Mouse (Mus musculus) brain, adult 2 months (tissue): ENCODE results near the gene Gabrb1.
A peak's percentile ranks its signal among the peaks of the same experiment; 100 is the strongest.

Source experiments
- DNase-seq: peaks from one replicate; pipeline ENCODE4 v3.0.0; 2011; ENCODE audit warnings: low read depth, low spot score

Gene Gabrb1

GRCm38 (mm10) chr5:72160781-72161485, 503.0 kb downstream of the Gabrb1 start:
- DNase-seq: no peak

- no peak for DNase-seq
Observed at GRCm38 (mm10) chr5:72162855-72163254, 504.9 kb downstream of the Gabrb1 start.

DNA sequence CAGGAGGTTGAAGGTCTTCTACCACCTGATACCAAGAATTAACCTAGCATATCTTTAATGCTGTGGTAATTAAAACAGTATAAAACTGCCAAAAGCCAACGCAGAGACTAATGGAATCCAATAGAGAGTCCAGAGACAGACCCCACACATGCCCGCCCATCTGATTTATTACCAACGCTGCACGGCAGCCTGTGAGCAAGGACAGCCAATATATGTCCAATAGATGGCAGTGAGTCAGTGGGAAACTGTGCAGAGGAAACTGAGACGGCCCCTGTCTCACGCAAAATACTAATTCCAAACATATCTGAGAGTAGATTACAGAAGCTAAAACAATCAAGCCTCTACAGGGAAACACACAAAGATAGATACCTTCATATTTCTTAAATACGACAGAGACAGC, 506.5 kb downstream of the Gabrb1 start:
- DNase-seq: no peak

GRCm38 (mm10) chr5:72167594-72168284, 509.8 kb downstream of the Gabrb1 start, which contains the start of gene Commd8:
Gene Commd8, minus strand, starts transcription at chr5:72168189.
- peak; percentile 95 for DNase-seq

DNA sequence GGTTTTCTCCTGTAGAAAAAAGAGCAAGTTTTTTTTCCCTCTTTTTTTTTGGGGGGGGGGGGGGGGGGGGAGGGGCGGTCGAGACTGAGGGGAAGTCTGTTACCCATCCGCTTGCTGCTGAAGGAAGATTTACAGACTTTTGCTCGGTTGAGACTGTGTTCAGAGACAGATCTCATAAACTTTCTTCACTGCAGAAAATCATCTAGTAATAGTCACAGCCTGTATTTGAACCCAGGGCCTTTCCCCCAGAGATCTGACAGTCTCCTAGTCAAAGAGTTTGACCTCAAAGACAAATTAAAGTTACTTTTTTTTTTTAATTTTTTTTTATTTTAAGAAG, 510.3 kb downstream of the Gabrb1 start:
- no peak for DNase-seq

DNA sequence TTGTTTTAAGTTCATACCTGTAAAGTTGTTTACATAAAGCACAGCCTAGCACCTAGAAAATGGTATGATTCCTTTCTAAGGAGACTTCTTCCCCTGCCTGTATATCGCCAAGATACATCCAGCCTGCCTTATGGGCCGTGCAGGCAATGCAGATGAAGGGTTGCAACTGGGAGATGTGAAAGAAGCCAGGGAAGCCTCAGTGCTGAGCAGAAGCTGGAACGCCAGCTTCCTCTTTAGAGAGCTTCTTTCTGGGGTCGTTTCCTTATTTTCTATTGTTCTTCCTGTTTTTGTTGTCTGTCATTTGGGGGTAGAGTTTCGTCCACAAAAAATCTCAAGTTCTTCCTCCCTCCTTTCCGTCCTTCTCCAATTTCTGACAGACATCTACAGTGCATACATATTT, 512.2 kb downstream of the Gabrb1 start:
- peak; percentile 30 for DNase-seq

- peak; percentile 73 for DNase-seq
Observed at GRCm38 (mm10) chr5:72172675-72173074, 514.8 kb downstream of the Gabrb1 start.

DNA sequence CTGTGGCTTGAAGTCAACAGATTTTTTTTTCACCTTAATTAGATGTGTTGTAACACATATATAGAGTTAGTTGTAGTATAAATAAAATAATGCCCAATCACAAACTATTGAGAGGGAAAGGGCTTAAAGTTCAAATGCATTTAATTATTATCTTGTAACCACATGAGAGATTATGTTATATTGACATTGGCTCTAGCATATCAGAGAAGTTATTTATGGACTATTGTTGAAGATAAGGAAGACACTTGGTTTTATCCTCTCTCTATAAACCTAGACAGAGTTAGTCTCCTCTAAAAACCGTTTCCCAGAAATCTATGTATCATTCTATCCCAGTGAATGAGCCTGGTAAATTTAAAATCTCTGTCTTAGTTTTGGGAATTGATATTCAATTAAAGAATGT, 515.6 kb downstream of the Gabrb1 start:
- no peak for DNase-seq

GRCm38 (mm10) chr5:72175050-72175449, 517.1 kb downstream of the Gabrb1 start:
- DNase-seq: no peak

- no peak for DNase-seq
Observed at GRCm38 (mm10) chr5:72175530-72175929, 517.6 kb downstream of the Gabrb1 start.

GRCm38 (mm10) chr5:72181194-72181593, 523.3 kb downstream of the Gabrb1 start:
- no peak for DNase-seq

GRCm38 (mm10) chr5:72182804-72183203, 524.9 kb downstream of the Gabrb1 start:
- no peak for DNase-seq

DNA sequence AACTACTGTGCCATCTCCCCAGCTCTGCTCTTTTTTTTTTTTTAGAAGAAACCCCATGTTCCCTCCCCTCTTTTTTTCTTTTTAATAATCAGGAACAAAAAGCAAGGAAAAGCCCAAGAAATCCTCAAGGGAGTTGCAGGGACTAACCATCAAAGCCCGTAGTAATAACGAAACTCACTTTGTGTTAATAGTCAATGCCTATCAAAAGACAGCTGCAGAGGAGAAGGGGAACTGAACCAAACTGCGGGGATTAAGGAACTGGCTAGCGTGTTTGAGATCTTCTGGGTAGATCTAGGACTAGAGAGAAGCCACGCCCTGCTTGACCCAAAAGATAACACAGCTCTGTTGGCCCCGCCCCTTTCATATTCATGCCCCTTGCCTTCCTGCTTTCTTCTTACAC, 526.0 kb downstream of the Gabrb1 start:
- no peak for DNase-seq

GRCm38 (mm10) chr5:72184437-72185100, 526.7 kb downstream of the Gabrb1 start:
- no peak for DNase-seq

DNA sequence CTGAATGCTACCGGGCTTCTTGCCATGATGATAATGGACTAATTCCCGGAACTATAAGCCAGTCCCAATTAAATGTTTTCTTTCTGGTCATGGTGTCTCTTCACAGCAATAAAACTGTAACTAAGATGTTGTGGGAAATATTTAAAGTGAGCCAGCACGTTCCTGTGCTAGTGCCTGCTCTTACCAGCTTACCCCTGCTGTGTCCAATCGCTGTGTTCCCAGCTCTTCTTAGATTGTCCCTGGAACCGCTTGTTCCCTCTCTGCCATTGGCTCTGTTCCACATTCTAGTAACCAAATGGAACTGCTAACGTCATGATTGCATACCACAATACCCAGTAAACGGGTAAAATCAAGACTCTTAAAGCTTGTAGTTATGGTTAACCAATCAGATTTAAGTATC, 533.2 kb downstream of the Gabrb1 start:
- no peak for DNase-seq

GRCm38 (mm10) chr5:72191932-72192331, 534.0 kb downstream of the Gabrb1 start:
- no peak for DNase-seq

DNA sequence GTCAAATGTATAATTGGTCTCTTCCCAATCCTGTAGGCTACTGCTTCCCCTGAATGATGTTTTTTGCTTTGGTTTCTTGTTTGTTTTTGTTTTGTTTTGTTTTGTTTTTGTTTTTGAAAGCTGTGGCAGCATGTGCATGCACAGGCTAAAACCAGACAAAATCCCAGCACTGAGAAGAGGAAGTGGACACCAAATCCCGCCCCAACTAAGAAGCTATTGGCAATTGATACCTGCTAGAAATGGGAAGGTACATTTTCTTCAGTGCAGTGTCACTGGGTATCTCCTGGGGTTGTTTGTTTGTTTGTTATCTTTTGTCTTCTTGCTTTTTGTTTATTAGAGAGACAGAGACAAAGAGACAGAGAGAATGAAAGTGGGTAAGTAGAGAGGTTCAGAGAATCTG, 537.5 kb downstream of the Gabrb1 start:
- DNase-seq: no peak
